Mouse (Mus musculus) thymus, postnatal 25 days (tissue): ENCODE data around the gene Neu3.

Experiments used
- DNase-seq: peaks from one replicate; pipeline ENCODE4 v3.0.0; 2022

Gene Neu3

DNA sequence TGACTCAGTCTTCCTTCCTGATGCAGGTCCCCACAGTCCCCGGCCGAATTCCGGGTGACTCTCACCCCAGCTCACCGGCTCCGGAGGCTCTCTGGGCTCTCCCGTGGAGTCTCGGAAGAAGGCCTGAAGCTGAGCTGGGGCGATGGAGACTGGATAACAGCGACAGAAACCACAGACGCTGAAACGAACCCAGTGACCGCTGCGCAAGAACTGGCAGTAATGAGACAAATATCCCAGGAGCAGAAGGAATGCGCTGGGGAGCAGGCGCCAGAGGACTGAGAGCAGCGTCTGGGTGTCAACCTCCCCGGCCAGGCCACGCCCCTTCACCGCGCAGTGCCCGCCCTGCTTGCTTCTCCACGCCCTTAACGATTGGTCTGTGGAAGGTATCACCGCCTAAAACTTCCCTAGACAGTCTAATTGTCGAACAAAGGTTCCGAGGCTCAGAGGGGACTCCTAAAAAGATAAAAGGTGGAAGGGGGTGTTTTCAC lies at the start of gene Neu3:
Gene Neu3, minus strand, starts transcription at position 335 of the 488 bp plus-strand sequence.
- peak; percentile 96 for DNase-seq

DNA sequence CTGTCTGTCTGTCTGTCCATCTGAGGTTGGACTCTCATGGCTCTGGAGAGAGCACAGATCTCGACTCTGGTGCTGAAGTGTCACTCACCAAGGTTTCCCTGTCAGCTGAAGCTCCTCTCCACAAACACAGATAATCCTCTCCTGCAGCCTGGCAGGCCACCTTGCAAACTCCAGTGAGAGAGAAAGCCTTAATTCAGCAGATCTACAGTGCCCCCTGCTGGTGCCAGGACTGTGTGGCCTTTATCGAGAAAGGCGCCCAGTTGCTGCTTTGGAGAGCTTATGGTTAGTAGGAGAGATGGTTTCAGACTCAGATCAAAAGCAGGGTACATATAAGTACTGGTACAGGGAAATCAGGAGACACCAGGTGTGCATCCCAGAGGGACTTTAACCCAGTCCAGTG lies 48.1 kb upstream of the Neu3 start:
- DNase-seq = peak; percentile 90

DNA sequence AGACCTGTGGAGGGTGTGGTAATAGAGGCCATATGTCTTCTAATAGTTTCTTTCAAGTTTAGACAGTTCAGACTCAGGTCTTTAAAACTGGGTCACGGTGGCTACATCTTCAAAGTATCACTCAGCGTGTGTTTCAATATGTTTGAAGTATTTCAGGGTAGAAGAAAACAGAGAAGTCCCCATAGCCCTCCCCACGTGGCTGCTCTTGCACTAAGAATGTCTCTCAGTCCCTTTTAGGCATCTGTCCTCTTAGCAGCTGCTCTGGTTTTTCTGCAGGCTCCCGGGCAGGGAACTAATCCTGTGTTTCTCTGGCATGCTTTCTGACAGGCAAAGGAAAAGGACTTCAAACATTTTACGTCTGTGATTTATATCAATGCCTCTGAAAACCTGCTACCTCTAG lies 47.7 kb upstream of the Neu3 start:
- no peak for DNase-seq

DNA sequence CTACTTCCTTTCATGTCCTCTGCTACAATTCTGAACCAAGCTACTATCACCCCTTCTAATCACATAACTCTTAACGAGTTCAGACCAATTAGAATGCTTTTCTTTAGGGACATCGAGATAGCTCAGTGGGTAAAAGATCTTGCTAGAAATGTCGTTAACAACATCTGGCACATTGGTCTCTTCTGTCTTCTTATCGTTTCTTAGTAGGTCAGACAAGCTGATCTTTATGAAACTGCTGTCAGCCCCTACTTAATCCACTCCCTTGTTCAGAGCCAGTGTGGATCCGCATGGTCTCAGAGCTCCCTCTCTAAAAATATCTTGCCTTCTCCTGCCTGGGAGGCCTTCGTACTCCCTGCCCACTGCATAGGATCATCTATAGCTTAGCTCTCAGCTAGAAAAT lies 45.7 kb upstream of the Neu3 start:
- no peak for DNase-seq

DNA sequence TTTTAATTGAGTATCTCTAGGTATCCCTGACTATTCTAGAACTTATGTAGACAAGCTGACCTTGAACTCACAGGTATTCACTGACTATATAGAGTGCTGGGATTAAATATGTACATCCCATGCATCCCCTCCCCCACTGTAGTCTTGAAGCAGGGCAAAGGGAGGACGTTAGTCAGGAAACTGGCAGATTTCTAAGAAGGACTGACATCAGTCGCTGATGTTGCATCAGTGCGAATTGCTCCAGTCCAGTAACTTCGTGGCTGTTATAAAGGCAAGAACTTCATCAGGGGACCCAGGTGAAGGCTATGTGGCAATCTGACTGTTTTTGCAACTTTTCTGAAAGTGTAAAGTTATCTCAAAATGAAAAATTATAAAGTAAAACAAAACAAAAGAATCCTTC lies 41.1 kb upstream of the Neu3 start:
- DNase-seq = no peak

DNA sequence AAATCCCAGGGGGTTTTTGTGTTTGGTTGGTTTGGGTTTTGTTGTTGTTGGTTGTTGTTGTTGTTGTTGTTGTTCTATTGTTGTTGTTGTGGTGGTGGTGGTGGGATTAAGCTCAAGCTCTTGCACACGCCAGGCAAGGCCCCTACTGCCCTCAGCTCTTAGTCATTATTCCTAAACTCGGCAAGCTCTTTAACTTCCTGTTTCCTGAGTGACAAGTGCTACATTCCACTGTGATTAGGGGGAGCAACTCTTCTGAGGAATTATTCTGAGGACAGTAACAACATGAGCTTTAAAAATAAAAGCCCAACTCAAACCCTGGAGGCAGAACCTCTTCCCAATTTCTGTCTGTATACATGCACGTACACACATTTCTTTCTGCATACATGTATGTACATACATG lies 37.0 kb upstream of the Neu3 start:
- no peak for DNase-seq

DNA sequence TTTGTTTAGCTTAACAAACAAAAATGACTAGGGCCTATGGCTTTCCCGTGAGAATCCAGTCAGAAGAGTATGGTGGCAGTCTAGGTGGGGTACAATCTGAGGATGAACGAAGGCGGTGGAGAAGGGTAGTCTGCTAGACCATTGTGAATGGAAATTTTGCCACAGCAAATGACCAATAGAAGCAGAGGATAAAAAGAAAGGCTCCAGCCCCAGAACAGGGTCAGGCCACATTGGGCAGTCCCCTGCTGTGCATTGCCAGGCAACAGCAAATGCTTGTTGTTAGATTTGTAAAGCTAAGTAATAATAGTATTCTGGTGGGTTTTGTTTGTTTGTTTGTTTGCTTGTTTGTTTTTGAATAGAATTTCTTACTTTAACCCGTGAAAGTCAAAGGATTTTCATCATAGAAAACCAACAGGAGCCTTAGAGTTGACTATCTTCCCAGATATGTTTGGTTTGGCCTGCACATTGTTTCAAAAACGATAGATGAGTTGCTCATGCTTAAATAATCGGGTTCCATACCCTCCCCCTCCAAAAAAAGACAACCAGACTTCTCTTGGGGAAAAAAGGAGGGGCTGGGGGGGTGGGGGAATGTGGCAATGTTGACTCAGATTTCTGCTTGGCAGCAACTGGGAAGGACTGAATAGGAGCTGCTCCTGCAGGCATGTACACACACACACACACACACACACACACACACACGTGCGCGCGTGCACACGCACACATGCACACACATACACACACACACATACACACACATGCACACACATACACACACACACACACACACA lies 36.2 kb upstream of the Neu3 start:
- DNase-seq = no peak

DNA sequence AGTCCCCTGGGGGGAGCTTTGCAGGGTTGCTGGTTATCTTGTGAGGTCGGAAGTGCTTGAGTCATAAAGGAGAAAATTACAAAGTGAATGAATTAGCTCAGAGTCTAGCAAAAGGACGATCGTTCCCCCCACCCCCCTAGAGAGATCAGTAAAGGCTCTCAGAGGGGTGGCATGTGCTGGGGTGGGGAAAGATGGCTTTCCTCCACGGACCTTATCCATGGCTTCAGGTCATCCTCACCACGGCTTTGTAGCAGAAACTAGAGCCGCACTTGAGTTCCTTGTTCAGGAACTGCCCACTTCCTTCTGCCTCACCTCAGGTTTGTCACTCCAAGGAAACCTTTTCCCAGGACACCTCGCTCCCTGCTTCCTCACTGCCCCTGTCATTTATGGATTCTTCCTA lies 35.1 kb upstream of the Neu3 start, which contains the start of gene Spcs2:
Gene Spcs2, minus strand, starts transcription at position 101 of the 400 bp plus-strand sequence.
- no peak for DNase-seq

DNA sequence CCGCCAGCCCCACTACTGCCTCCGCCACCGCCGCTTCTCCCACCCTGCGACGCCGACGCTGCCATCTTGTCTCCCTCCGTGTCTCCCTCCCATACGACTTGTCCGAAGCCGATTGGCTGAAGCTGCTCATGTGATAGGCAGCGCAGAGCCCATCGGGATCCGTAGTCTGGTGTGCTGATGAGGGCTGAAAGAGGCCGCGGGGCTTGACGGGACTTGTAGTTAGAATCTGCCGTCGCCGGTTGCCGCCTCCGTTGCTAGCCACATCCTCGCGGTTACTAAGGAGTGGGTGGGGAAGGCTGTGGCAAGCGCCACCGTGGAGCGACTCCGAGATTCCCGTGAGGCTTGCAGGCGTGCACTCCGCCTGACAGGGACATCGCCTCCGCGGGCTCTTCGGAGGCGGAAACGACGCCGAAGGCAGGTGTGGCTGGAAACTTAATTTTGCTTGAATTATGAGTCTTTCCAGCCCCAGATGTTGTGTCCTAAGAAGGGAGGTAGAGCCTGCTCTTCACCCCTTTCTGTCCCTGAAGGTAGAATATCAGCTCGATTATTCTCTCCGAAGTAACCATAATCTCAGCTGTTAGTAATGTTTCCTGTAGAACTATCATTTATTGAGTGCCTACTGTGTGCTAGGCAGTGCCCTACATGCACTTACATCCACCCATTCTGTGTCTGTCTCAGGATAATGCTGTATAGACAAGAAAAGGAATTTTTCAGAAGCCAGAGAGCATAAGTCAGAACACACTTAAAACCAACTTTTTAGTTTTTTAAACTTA lies 30.8 kb upstream of the Neu3 start, which contains the start of gene Xrra1:
Gene Xrra1, plus strand, starts transcription at position 304 of the 773 bp plus-strand sequence.
- DNase-seq = peak; percentile 94

DNA sequence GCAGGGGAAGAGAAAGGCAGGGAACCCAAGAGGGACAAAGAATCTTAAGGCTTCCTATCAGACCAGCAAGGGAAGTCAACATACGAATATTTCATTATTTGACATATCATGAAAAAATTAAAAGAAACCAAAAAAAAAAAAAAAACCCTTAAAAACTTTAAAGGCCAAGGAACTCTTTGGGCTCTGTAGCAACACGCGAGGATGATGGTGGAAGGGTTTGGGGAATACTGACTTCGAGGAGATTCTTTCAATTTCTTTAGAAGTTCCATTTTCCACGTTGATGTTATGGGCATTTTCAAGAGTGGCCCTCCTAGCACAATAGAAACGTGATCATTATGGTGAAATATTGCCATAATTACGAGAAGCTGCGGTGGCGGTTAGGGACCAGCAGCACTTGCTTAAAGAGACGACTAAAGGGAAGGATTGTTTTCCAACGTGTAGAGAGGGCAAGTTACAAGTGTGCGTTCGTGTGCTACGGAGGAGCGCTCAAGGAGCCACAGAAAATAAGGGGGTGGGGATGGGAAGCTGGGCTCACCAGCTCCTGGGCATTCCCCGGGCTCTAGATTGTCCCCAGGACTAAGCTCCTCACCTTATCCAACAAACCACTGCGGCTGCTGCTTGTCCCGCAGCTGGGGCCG lies 30.1 kb upstream of the Neu3 start:
- no peak for DNase-seq

DNA sequence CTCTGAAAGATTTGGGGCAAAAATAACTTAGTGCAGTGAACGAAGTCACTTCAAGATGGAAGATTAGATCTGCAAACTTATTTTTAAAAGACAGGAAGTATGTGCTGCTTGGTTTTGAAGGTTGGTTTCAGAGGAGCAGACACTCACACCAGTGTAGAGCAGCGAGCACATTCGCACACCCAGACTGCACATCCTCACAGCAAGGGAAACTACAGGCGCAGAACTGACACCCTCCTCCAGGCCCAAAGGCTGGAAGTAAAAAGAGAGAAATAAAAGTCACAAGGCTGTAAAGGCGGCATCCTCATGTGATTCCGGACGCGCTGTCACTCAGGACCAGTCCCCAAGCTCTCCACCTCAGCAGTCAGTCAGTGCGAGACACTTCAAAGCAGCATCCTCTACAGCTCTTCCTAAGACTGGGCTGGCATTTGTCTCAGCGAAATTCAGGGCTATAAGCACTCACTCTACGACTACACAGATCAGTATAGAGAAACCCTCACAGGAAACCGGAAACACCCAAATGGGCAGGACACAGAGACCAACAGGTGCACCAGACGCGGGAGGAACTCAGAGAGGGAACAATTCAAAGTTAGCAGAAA lies 28.1 kb upstream of the Neu3 start:
- peak; percentile 66 for DNase-seq

DNA sequence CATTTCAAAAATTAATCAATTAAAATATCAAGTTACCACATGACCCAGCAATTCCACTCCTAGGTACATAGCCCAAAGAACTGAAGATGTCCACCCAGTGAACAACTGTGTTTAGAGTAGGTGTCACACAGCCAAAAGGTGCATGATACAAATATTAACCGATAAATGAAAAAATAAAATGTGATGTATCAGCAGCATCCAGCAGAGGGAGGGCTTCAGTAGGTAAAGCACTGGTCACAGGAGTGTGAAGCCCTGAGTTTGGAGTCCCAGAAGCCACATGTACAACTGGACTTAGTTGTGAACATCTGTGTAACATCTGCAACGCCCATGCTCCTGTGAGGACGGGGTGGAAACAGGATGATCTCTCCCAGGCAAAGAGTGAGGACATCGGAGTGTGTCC lies 26.1 kb upstream of the Neu3 start:
- DNase-seq = no peak

DNA sequence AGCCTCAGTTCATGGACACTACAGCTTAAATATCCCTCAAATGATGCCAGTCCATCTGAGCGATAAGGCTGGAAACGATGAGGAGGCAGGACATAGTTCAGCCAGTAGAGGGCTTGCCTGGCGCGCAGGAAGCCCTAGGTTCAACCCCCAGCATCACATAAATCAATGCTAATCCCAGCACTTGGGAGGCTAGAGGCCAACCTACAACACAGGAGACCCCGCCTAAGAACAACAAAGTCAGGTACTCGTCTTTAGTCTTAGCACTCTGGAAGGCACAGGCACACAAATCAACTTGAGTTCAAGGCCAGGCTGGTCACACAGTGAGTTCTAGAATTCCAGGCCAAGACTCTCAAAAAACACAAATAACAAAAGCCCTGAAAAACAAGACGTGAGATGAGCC lies 25.1 kb upstream of the Neu3 start:
- no peak for DNase-seq

DNA sequence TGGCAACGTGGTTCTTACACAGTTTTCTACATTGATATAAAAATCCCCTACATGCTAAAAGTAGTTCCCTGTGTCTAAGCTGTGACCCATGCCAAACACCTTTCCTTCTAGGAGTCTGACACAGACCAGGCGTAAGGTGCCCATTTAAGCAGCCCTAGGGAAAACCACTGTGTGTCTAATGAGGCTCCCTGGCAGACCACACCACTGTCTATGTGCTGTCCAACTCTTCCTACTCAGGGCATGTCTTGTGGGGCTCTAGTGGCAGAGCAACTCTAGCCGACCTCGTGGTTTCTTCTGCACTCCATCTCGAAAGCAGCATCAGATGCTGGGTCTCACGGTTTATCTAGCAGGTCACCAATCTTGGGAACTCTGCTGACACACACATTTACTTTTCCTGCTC lies 23.4 kb upstream of the Neu3 start:
- DNase-seq = no peak

DNA sequence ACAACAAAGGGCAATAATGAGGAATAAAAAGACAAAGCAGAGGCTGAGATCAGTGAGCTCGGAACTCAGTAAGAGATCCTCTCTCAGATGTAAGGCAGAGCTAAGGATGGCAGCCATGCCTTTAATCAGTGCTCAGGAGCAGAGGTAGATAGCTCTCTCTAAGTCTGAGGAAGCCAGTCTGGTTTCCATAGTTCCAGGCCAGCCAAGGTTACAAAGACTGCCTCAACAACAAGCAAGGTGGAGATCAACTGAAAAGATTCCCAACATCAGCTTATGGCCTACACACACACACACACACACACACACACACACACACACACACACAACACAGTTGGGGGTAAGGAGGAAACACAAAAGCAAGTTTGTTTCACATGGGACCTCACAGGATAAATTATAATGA lies 22.9 kb upstream of the Neu3 start:
- no peak for DNase-seq

DNA sequence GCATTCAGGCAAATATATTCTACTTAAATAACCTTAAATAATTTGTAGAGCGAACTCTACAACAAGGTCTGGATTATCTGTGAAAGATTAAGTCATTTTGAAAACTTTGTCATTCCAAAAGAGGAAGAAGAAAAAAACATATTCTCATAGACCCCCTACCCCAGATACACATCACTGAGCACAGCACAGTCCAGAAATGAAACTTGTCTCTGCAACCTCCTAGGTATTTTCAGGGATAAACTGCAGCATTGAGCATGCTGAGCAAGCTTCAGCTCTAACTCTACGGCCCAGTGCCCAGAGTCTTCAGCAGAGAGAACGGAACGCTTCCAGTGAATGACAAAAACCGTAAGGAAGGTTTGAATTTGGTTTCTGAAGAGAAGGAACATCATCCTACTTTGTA lies 22.3 kb upstream of the Neu3 start:
- no peak for DNase-seq

DNA sequence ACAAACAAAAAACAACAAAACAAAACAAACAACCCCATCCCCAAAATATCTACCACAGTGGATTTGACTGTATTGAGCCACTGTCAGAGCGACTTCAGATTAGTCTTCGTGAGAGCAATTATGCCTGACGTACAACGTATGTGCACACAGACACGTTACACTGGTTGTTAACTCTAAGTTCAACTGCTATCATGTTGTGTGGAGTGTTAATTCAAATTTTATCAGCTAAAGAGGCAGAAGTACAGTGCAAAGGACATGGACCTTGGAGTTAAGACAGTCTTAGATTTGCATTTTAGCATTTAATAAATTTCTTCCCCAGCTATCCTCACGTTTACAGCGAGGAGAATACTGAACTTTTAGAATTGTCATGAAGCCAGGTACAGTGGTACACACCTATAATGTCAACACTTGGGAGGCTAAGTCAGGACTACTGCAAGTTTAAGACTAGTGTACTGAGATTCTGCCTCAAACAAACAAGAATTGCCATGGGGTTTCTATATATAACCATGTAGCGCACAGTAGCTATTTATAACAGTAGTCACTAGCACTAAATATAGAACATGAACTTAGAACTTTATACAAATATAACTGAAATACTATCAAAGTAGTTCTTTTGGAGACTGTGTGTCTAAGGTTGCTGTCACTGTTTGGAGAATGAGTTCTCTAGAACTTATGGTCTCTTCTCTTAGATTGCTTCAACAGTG lies 17.5 kb upstream of the Neu3 start:
- DNase-seq = no peak

DNA sequence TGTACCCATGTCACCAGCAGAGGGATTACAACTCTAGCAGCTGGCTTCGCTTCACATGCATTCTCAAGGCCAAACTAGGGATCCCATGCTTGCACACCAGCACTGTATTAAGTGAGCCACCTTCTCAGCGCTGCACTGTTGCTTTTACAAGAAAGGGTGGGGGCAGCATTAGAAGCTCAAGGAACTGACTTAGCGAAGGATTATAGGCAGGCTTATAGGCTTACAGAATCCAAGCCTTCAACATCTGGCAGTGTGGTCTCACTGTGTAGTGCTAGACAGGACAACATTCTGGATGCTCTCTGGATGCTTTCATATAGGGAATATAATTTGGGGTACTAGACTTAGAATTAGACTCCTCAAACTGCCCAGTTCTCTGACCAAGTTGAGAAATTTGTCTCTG lies 10.0 kb upstream of the Neu3 start:
- DNase-seq = no peak

DNA sequence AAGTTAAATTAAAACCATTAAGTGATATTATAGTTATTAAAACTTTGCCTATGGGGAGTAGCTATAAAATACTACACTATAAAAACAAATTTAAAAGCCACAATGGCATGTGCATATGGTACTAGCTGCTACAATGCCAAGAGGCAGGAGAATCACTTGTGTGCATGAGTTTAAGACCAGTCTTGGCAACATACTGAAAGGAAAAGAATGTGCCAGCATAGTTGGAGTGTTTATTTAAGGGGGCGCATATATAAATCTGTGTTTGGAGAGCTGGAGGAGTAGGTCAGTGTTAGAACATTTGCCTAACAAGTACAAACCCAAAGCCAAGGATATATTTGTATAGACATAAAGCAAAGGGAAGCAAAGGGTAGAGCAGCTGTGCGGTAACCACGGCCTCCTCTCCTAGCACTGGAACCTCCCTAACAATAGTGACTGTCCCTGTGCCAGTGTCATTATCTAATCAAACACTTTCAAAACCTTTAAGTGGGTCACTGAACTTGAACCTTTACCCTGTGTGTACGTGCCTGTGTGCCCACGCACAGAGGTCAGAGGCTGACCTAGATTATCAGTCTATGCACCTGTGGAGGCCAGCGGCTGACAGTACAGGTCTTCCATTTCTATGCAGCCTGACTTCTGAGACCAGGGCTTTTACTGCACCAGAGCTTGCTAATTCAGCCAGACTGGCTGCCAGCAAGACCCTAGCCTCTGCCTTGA lies 9.3 kb upstream of the Neu3 start:
- no peak for DNase-seq

DNA sequence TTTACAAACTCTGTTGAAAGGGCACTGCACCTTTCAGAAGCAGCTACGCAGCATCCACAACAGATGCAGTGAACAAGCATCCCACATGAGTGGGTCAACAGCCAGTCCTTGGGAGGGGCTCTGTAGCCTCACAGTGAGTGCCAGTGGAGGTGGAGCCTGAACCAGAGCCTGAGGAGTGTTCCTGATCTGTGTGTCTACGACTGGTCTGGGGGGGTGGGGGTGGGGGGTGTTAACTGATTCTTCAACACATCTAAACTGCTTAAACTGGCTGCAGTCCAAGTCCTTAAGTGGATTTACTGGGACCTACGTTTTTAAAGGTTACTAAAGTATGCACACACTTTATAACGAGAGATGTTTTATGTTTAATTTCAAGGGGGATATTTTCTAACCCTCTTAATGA lies 8.6 kb upstream of the Neu3 start:
- DNase-seq = no peak

DNA sequence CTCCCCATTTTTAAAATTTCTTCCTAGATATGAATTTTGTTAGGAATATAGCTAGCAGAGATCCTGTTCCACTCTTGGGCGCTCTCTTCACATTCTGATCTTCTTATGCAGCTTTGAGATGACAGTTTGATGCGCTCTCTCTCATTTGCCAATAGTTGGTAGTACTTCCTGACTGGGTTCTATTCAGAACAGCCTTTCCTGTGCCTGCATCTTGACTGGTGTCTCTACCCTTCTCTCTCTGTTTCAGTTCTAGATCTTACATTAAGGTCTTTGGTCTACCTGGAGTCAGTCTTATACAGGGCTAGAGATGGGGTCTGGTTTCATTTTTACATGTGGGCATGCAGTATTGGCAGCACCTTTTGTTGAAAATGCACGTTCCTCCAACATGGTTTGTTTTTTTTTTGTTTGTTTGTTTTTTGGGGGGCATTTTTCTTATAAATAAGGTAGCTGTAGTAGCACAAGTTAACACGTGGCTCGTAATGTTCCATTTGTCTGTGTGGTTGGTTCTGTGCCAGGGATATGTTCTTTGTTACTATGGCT lies 6.2 kb upstream of the Neu3 start:
- DNase-seq = no peak

DNA sequence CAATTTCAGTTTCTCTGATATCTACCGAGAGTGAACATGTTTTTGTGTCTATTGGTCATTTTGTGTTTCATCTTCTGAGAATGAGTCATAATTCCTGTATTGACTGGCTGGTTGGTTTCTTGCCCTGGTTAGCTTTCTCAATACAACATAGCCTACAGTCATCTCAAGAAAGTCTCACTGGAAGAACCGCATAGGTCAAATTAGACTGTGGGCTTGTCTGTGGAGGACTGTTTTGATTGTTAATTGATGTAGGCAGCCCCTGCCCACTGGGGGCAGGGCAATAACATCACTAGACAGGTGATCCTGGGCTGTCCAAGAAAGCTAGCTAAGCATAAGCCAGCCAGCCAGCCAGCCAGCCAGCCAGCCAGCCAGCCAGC lies 5.6 kb upstream of the Neu3 start:
- DNase-seq = no peak
